Mouse (Mus musculus): ENCODE results near the gene Ccdc8.

Gene Ccdc8

DNA sequence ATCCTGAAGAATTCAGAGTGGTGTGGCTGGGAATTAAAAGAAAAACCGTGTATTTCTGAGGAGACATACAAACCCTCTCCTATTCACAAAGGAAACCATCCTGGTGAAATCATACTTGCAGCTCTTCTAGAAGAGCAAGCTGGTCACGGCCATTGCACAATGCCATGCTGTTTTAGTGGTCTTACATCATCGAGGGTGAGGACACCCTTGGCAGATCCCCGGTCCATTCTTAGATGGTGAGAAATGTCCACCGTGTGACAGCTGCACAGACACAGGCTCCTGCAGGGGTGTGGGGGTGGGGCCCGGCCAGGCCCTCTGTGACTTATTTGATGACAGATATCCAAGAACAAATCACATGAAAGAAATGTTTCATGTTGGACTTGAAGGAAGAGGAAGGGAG is 18.5 kb upstream of the Ccdc8 start:
- in situ Hi-C loops (cut with MboI, MseI): no loop called here

GRCm38 (mm10) chr7:16976298-16976697 is 16.2 kb upstream of the Ccdc8 start:
- in situ Hi-C loops (cut with MboI, MseI): no loop called here

- in situ Hi-C loops (cut with MboI, MseI): no loop called here
Measured at GRCm38 (mm10) chr7:16978173-16978572, 14.3 kb upstream of the Ccdc8 start.

DNA sequence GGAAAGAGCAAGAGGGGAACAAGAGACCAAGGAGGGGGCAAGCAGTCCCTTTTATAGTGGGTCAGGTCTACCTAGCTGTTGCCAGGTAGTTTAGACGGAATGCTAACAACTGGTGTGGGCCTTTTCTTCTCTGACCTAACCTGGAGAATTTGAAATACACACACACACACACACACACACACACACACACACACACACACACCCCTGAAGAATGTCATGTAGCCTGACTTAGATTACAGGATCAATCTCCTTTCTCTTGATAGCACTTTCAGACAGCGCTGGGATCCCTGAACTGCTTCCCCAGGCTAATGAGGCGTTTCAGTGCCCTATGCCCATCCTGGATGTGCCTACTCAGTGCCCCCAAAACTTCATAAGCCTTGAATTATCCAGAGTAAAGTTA is 13.9 kb upstream of the Ccdc8 start:
- in situ Hi-C loops (cut with MboI, MseI): no loop called here

- in situ Hi-C loops (cut with MboI, MseI): no loop called here
Measured at GRCm38 (mm10) chr7:16980348-16980747, 12.2 kb upstream of the Ccdc8 start.

GRCm38 (mm10) chr7:16982859-16983568 is 9.5 kb upstream of the Ccdc8 start, which contains the start of gene Gm42372:
Gene Gm42372 (plus strand): TSS chr7:16983086.
- in situ Hi-C loops (cut with MboI, MseI): no loop called here

- in situ Hi-C loops (cut with MboI, MseI): no loop called here
Measured at GRCm38 (mm10) chr7:16987541-16988149, 4.9 kb upstream of the Ccdc8 start.

- in situ Hi-C loops (cut with MboI, MseI): no loop called here
Measured at GRCm38 (mm10) chr7:16988405-16988804, 4.1 kb upstream of the Ccdc8 start.

DNA sequence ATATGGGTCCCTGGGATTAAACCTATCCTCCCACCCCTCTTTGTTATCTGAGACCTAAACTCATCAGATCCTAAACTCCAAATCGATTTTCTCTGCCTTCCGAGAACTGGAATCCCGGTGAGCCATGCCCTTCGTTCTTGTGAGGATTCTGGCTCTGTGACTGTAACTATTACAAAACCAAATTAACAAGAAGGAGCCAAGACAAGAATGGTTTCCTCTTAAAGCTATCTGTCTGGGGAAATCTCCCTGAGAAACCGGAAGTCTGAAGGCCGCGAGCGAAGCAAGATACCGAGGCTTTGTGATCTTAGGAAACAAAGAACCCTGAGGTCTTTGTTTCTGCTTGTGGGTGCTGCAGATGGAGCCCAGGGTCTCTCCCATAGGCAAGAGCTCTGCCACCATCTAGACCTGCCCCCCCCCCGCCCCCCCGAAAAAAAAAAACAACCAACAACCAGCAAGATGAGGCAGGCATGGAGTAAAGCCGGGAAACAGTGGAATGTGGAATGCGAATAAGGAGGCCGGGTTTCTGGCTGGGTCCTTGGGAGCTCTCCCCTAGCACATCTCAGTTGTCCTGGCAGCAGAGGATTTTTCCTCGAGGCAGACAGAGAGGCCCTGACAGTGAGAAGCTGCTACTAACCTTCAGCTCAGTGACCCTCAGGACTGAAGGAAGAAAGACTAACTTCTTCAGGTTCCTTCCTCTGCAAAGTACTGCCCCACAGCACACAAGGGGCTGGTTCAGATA is 2.3 kb upstream of the Ccdc8 start:
- in situ Hi-C loops (cut with MboI, MseI): no loop called here

DNA sequence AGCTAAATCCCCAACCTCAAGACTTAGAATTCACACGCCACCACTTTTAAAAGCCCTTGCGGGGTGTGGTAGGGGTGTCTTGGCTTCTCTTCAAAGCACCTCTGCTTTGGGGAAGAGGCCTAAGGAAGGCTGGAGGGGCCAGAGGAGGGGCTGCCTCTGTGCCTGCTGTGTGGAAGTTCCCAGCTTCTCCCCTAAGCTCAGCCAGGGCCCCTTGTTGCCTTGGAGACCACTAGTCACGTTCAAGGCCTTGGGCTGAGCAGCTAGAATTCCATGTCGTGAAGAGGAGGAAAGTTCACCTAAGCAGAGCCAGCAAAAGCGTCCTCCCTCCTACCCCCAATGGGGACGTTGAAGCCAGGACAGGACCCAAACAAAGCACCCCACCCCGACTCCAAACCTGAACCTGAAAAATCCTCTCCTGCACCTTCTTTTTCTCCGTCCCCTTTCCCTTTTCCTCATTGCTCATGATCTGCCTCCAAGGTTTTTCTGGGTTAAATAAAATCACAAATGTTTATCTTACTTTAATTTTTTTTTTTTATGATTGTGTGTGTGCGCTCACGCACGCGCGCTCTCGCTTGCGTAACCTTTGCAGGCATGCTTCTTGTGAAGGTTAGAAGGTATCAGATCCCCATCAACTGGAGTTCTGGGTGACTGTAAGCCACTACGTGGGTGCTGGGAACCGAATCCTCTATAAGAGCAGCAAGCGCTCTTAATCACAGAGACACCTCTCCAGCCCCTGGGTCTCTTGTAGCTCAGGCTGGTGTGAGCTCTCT is 642 bp upstream of the Ccdc8 start:
- in situ Hi-C loops (cut with MboI, MseI): no loop called here

- in situ Hi-C loops (cut with MboI, MseI): no loop called here
Measured at GRCm38 (mm10) chr7:16993651-16994399, 1.3 kb downstream of the Ccdc8 start.

- in situ Hi-C loops (cut with MboI, MseI): no loop called here
Measured at GRCm38 (mm10) chr7:16994400-16994799, 1.9 kb downstream of the Ccdc8 start.

DNA sequence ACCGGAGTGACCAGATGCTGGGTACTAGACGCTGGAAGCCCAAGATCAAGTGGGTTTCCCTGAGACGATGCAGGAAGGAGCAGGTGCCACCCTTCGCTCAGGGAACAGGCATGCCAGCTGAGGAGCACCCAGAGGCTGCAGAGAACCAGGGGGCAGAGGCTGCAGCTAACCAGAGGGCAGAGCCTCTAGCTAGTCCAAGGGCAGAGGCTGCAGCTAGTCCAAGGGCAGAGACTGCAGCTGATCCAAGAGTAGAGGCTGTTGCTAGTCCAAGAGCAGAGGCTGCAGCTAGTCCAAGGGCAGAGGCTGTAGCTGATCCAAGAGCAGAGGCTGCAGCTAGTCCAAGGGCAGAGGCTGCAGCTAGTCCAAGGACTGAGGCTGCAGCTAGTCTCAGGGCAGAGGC is 2.8 kb downstream of the Ccdc8 start:
- in situ Hi-C loops (cut with MboI, MseI): loop anchor here (5.0 kb wide), 1 partner anchor 43 kb away; no protein-coding TSS in a partner anchor

DNA sequence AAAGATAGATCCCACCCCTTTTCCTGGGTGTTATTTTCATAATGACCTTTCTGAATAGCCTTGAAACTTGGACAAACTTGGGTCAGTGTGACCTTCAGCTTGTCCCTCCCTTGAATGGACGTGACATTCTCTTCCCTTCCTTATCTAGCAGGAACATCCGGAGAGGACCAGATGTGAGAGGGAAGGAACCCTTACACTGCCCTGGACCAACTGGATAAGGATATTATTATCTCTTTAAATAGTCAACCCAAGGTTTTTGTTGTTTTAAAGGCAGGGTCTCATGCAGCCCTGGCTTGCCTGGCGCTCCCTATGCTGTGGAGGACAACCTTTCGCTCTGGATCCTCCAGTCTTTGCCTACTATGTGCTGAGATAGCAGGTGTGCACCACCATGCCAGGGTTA is 6.7 kb downstream of the Ccdc8 start:
- in situ Hi-C loops (cut with MboI, MseI): loop anchor here (5.0 kb wide), 1 partner anchor 47 kb away; no protein-coding TSS in a partner anchor

DNA sequence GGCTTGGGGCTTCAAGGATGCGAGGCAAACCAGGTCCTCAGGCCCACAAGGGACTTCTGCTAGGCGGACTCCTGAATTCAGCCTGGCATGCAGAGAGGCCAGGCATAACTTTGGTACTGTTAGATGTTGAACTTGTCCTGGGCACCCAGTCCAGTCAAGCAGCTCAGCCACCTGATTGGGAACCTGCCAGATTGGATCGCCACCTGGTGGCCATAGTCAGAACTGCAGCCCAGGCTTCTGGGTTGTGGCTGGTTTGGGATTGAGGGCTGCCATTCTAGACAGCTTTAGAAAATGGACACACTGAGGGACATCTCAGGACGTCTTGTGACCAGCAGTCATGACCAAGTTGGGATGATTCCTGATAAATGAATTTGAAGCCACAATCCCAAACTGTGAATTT is 7.1 kb downstream of the Ccdc8 start:
- in situ Hi-C loops (cut with MboI, MseI): loop anchor here (5.0 kb wide), 1 partner anchor 47 kb away; no protein-coding TSS in a partner anchor

DNA sequence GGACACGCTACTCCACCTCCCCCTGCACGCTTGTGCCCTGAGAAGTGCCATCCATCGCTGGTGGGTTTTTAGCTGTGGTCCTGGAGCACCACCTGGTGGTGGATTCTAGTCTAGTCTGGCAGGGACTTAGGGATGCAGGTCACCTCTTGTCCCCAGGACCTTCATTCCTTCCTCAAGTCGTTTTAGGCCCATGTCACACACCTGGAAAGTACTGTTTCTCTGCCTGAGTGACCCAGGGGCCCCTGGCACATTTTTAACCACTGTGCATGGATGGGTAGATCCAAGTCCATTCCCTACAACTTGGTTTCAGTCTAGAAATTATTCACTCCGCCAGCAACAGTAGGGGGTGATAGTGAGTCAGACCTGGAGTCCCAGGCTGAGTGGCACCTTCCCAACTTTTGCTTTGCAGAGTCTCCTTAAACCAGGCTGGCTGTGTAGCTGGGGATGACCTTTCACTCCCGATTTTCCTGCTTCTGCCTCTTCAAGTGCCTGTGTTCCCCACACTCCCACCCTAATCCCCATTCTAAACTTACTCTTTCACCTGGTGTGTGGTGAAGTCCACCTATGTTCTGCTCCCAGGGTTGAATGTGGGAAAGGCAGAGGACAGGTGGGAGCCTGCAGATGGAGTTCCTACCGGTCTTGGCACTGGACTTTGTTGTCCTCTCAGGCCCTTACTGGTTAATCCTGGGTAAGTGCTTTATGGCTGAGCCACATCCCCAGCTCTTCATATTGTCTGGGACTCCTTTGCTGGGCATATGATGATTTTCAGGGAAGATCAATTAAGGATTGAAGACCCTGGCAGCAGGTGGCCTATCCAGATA is 10.1 kb downstream of the Ccdc8 start:
- in situ Hi-C loops (cut with MboI, MseI): no loop called here

GRCm38 (mm10) chr7:17003230-17003960 is 10.9 kb downstream of the Ccdc8 start:
- in situ Hi-C loops (cut with MboI, MseI): no loop called here

DNA sequence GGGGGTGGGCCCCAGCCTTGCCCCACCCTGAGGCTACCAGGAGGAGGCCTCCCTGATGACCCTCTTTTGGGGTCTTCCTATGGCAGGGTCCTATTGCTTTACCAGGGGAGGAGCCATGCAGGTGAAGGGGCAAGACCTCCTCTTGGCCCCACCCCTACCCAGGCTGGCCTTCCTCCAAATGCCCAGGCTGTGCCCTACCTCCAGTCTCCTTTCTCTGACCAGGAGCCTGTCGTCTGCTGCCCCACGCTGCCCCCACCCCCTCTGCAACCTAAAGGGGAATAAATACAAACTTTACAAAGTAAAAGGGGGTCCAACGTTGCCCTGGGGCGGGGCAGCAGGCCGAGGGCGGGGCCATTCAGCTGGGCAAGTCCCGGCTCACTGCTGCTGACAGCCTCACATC is 12.2 kb downstream of the Ccdc8 start:
- in situ Hi-C loops (cut with MboI, MseI): no loop called here

- in situ Hi-C loops (cut with MboI, MseI): no loop called here
Measured at GRCm38 (mm10) chr7:17007300-17007699, 14.8 kb downstream of the Ccdc8 start.
